Mouse (Mus musculus) kidney, postnatal 0 days (tissue): ENCODE results near the gene Tead2. TPM values are rescaled to one million over a fixed set of nuclear protein-coding genes. Genes with fewer than 3 reads are reported as not detected.

ENCODE experiments used
- ATAC-seq: fragments of 200-750 bp; cut with Nextera tagmentation; replicated peaks from 2 replicates; pipeline ENCODE4 v1.8.0; 2017; ENCODE audit warnings: low read depth, moderate number of reproducible peaks, moderate TSS enrichment, moderate library complexity; ENCODE audit not compliant: low FRiP score
- DNase-seq: peaks from one replicate; pipeline ENCODE4 v3.0.0-alpha.2; 2016; ENCODE audit warnings: low spot score
- H3K27ac ChIP-seq: fragments of 300-500 bp; sonication (generic); 2 replicates; pipeline ENCODE4 v1.5.1; 2014; ENCODE audit warnings: mild to moderate bottlenecking
- H3K27me3 ChIP-seq: fragments of 300-500 bp; sonication (generic); 2 replicates; pipeline ENCODE4 v1.6.1; 2014; ENCODE audit warnings: low read length, mixed read lengths; ENCODE audit not compliant: insufficient read depth
- H3K36me3 ChIP-seq: fragments of 300-500 bp; sonication (generic); 2 replicates; pipeline ENCODE4 v1.6.1; 2014; ENCODE audit warnings: low read length, mixed read lengths; ENCODE audit not compliant: insufficient read depth
- H3K4me1 ChIP-seq: fragments of 300-500 bp; sonication (generic); replicated peaks from 2 replicates; pipeline ENCODE4 v1.6.1; 2014; ENCODE audit warnings: antibody characterized with exemption, low read length, mixed read lengths; ENCODE audit not compliant: insufficient read depth
- H3K4me2 ChIP-seq: fragments of 300-500 bp; sonication (generic); 2 replicates; pipeline ENCODE4 v1.6.1; 2014; ENCODE audit warnings: mild to moderate bottlenecking, low read length, moderate library complexity, mixed read lengths
- H3K4me3 ChIP-seq: fragments of 300-500 bp; sonication (generic); replicated peaks from 2 replicates; pipeline ENCODE4 v1.5.1; 2014; ENCODE audit warnings: low read depth, low read length
- H3K9ac ChIP-seq: fragments of 300-500 bp; sonication (generic); 2 replicates; pipeline ENCODE4 v1.6.1; 2014; ENCODE audit warnings: low read depth, low read length
- H3K9me3 ChIP-seq: fragments of 300-500 bp; sonication (generic); replicated peaks from 2 replicates; pipeline ENCODE4 v1.6.1; 2016; ENCODE audit warnings: low read length, inconsistent platforms, mixed read lengths
- CTCF ChIP-seq: IDR thresholded peaks from 2 replicates; pipeline ENCODE4 v1.5.1; 2016; ENCODE audit warnings: antibody characterized with exemption, low read depth, mild to moderate bottlenecking, moderate library complexity
- WGBS: fragments of 180-500 bp; shearing (Covaris S2); extraction: QIAGEN DNeasy Blood & Tissue Kit; methylation state at CpG from one replicate; pipeline ENCODE4 v1.1.7; 2014; 5-methylcytosine and 5-hydroxymethylcytosine counted together
- polyA plus RNA-seq: library from polyadenylated mRNA; unstranded; fragments of >200 nt; fragmentation: Nextera tagmentation; extraction: Ambion mirVana; gene quantifications from 2 replicates; pipeline ENCODE4 v1.2.1, GENCODE M21; 2015

The Tead2 gene
- polyA plus RNA-seq: 94.3 and 112 TPM in 2 replicates

DNA sequence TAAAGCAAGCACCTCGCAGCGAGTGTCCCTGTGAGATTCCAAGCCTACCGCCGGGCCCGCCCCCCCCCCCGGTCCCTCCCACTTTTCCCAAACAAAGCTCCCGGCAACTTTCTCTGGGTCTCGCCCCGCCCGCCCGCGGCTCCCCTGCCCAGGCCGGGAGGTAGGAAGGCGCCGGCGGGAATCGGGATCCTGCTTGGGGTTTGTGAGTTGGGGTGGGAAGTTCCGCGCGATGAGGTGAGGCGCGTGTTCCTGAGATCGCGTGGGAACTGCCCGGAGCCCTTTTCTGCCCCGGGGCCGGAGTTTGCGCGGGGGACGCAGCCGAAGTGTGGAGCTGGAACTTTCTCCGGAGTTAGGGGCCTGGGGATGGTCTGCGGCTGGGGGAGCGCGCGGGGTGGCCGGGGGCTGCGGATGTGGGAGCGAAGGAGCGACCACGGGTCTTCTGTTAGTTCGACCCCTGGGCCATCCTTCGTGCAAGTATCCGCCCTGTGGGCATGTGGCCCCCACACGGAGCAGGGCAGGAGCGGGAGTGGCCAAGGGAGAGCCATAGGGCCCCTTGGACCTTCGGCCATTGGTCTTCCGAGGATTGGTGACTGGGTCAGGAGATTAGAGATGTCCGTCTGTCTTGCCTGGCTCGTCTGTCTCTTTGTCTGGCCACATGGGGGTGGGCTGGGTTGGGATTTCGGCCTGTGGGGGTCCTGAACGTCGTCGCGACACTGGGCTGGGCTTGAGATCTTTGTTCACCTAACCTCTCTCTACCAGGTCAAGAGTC, at the start of gene Tead2:
Gene Tead2 (plus strand): TSS at position 81 of the 769 bp plus-strand sequence.
- Histone ChIP-seq H3K4me3 (peak within 1 kb of the TSS; percentile 77), H3K4me2 (peak within 1 kb of the TSS; percentile 93), H3K36me3 (peaks cover 25% of the 10 kb centered on the region), H3K27me3 (peaks cover 6% of the 10 kb centered on the region; the same call in 1 of the 2 replicates), H3K9ac (peak within 1 kb of the TSS; percentile 88), H3K9me3 (no peaks in the 10 kb centered on the region), H3K4me1 (peaks cover 16% of the 10 kb centered on the region), H3K27ac (peak within 1 kb of the TSS; percentile 90)
- ATAC-seq (peak; percentile 58), DNase-seq (peak; percentile 83)
- TF ChIP-seq CTCF: no peak
- WGBS: under 1% methylated on average over 53 of the region's 55 CpGs

DNA sequence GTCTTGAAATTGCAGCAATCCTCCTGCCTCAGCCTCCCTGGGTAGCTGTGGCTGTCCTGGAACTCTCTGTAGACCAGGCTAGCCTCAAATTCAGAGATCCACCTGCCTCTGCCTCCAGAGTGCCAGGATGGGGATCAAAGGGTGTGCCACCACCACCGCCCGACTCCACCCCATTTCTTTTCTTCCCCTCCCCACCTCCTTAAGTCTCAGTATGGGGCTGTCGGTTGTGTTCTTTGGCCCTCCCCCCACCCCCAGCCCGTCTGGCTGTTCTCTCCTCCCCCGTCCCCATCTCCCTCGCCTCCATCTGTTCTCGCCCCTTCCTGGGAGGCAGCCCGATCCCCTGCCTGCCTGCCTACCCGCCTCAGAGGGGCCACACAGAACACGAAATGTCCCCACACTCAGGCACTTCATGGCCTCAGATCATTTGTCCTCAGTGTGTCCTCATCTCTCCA, 48.6 kb upstream of the Tead2 start:
- peaks cover 5% of the 10 kb centered on the region; the same call in 1 of the 2 replicates for H3K4me1 ChIP-seq
- peaks cover 10% of the 10 kb centered on the region for H3K9me3 ChIP-seq
- no peak for TF ChIP-seq CTCF
- no peak overlapping the region for H3K9ac ChIP-seq
- ATAC-seq (no peak), DNase-seq (no peak)
- no peak overlapping the region for H3K4me2 ChIP-seq
- peaks cover 54% of the 10 kb centered on the region for H3K27me3 ChIP-seq
- no peaks in the 10 kb centered on the region for H3K36me3 ChIP-seq
- H3K4me3 ChIP-seq: no peak overlapping the region
- no peak overlapping the region for H3K27ac ChIP-seq
- 26% methylated on average over 10 of the region's 10 CpGs for WGBS

DNA sequence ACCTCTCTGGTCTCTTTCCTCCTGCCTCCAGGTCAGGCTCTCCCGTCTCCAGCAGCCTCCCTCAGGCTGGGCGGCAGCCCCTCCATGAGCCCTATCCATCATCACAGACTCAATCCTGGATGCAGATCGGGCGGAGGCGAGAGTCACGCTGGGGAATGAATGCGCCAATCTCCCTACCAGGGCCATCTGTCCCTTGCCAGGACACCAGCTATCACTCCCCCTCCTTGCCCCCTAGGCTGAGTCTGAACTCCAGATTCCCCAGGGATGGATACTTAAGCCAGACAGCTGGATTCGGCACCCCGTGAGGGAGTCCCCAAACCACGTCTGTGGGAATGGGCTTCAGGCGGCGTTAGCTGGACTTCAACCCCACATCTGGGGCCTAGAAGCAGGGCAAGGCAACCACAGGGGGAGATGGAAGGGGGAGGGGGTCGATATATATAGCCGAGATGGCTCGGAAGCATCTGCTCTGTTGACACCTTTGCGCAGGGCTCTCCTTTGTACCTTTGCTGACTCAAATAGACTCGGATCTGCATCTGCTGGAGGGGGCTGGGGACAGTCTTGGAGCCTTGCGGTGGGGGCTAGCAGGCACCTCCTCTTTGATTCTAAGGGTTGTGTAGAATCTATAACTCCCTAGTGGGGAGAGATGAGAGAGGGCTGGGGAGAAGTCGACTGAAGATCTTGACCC, 47.6 kb upstream of the Tead2 start:
- Histone ChIP-seq H3K36me3 (no peaks in the 10 kb centered on the region), H3K9ac (no peak overlapping the region), H3K4me2 (no peak overlapping the region), H3K27ac (no peak overlapping the region), H3K9me3 (peaks cover 10% of the 10 kb centered on the region), H3K27me3 (peaks cover 51% of the 10 kb centered on the region), H3K4me3 (no peak overlapping the region), H3K4me1 (peaks cover 5% of the 10 kb centered on the region; the same call in 1 of the 2 replicates)
- DNase-seq: no peak
- 4% methylated on average over 19 of the region's 19 CpGs for WGBS
- no peak for ATAC-seq
- no peak for TF ChIP-seq CTCF

DNA sequence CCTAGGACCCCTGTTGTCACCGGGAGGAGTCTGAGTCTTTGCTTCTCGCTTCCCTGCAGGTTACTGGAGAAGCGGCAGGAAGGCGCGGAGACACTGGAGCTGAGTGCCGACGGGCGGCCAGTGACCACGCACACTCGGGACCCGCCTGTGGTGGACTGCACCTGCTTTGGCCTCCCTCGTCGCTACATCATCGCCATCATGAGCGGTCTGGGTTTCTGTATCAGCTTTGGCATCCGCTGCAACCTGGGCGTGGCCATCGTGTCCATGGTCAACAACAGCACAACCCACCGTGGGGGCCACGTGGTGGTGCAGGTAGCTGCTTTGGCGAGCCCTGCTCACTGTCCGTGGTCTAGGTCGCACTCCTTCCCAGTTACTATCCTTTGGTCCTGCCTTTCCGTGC, 46.9 kb upstream of the Tead2 start:
- no peak for TF ChIP-seq CTCF
- no peak overlapping the region for H3K27ac ChIP-seq
- peaks cover 3% of the 10 kb centered on the region; the same call in 1 of the 2 replicates for H3K4me1 ChIP-seq
- peaks cover 47% of the 10 kb centered on the region for H3K27me3 ChIP-seq
- 6% methylated on average over 24 of the region's 24 CpGs for WGBS
- ATAC-seq (no peak), DNase-seq (no peak)
- H3K4me2 ChIP-seq: no peak overlapping the region
- H3K9ac ChIP-seq: 0 out of 2 replicates have a peak overlapping the region, but pooled peaks have one; percentile 18
- H3K36me3 ChIP-seq: no peaks in the 10 kb centered on the region
- H3K4me3 ChIP-seq: no peak overlapping the region
- H3K9me3 ChIP-seq: peaks cover 10% of the 10 kb centered on the region

DNA sequence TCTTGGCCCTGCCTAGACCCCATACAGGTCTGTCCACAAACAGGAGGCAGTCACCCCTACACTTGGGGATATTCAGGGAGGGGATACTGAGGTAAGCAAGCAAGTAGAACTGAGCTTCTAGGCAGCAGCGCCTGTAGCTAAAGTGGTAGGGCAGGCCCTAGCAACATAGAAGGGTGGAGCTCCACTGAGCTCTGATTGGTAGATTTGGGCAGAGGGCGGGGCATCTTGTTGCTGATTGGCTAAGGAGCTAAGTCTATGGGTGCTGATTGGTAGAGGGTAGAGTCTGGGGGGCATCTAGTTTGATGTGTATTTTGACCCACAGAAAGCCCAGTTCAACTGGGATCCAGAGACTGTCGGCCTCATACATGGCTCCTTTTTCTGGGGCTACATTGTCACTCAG, 46.1 kb upstream of the Tead2 start:
- Histone ChIP-seq H3K9me3 (peaks cover 10% of the 10 kb centered on the region), H3K27me3 (peaks cover 45% of the 10 kb centered on the region), H3K4me2 (no peak overlapping the region), H3K4me3 (no peak overlapping the region), H3K36me3 (no peaks in the 10 kb centered on the region), H3K9ac (no peak overlapping the region), H3K4me1 (no peaks in the 10 kb centered on the region), H3K27ac (no peak overlapping the region)
- no peak for DNase-seq
- no peak for TF ChIP-seq CTCF
- WGBS: 91% methylated on average over 3 of the region's 3 CpGs
- ATAC-seq: no peak

DNA sequence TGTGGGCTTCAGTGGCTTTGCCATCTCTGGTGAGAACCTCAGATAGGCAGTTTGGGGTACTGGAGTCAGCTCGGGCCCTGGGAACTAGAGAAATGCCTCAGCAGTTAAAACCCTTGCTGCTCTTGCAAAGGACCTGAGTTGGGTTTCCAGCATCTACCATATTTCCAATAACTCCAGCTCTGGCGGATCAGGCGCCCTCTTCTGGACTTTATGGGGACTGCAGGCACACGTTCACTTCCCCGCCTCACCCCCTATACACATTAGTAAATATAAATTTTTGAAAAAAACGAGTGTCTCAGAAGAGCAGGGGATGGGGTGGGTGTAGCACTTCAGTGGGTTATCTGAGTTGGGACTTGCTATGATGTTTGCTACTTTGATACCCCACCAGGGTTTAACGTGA, 42.6 kb upstream of the Tead2 start:
- WGBS: 63% methylated on average over 7 of the region's 7 CpGs
- DNase-seq (no peak), ATAC-seq (no peak)
- Histone ChIP-seq H3K27me3 (peaks cover 55% of the 10 kb centered on the region), H3K4me1 (no peaks in the 10 kb centered on the region), H3K27ac (no peak overlapping the region), H3K36me3 (no peaks in the 10 kb centered on the region), H3K4me2 (no peak overlapping the region), H3K9me3 (peaks cover 10% of the 10 kb centered on the region), H3K4me3 (no peak overlapping the region), H3K9ac (no peak overlapping the region)
- TF ChIP-seq CTCF: peak; percentile 44
